Mouse (Mus musculus) right cerebral cortex, postnatal 36 days (tissue): ENCODE measurements around the gene Vat1l.

Source experiments
- DNase-seq, 2 experiments: peaks; one replicate each; pipeline ENCODE4 v3.0.0; 2022; ENCODE audit warnings: low spot score in 2 of 2, mixed read lengths in 1 of 2

Vat1l gene

DNA sequence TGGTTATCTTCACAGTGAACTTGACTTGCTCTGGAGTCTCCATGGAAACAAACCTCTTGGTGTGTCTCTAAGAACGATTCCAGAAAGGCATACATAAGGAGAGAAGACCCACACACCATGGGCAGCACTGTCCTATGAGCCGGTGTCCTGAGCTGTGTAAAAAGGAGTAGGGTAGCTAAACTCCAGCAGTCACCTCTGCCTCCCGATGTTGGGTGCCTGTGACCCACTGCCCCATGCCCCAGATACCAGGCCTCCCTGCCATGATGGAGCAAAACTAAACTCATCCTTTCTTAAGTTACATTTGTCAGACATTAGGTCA lies 90.3 kb downstream of the Vat1l start:
- DNase-seq, result no peak

- DNase-seq, result no peak
Observed at GRCm38 (mm10) chr8:114298253-114298652, 92.8 kb downstream of the Vat1l start.

DNA sequence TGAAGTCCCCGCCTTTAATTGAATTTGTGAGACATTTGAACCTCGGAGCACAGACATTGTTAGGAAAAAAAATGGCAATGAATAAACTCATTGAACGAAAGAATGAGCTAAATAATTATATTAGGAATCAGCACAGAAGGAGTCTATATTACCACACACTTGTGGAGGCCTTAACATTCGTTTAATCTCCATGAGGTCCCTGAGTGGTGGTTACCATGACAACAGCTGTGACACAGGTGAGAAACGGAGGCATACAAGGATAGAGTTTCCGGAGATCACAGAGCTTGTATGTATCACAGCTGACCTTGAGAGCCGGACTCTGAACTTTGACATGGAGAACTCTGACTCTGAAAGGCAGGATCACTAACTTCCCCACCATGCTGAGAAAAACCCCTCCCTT lies 94.7 kb downstream of the Vat1l start:
- no peak for DNase-seq

- DNase-seq, result no peak
Observed at GRCm38 (mm10) chr8:114306296-114306695, 100.9 kb downstream of the Vat1l start.

- DNase-seq, result no peak
Observed at GRCm38 (mm10) chr8:114314669-114315325, 109.4 kb downstream of the Vat1l start.

GRCm38 (mm10) chr8:114318161-114318560 lies 112.7 kb downstream of the Vat1l start:
- no peak for DNase-seq

DNA sequence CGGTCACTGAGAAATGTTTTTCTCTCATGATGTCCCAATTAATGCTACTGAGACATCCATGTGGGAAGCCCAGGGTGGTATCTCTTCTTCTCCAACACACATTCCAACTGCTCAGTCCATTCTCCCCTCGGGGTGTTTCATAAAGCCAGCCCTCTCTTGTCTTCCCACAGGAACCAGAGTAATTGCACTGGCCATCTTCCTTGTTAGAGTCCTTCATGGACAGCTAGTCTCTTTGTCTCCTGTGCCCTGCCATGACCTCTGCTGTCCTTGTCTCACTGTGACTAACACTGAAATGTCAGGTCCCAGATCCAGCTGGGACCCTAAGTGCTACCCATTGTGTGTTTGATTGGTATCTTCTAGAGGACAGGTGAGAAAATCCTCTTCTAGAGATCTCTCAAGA lies 116.7 kb downstream of the Vat1l start:
- DNase-seq, result no peak

GRCm38 (mm10) chr8:114331928-114332327 lies 126.5 kb downstream of the Vat1l start:
- no peak for DNase-seq

DNA sequence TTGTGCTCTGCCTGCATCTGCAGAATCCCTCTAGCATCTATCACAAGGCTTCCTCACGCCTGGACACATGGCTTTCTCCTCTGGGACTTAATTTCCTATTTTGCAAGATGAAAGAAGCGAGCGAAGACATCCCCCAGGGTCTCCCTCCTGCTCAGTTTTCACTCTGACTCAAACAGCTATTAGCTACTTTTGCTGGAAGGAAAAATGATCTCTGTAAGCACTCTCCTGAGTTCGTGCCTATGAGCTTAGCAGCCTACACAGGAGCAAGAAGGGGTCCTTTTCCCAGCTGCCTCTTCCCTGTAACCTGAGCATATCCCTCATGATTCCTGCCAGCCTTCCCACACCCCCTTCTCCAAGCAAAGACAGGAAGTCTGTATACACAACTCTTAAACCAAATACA lies 127.5 kb downstream of the Vat1l start:
- no peak for DNase-seq

GRCm38 (mm10) chr8:114335721-114336120 lies 130.3 kb downstream of the Vat1l start:
- no peak for DNase-seq

GRCm38 (mm10) chr8:114342276-114342675 lies 136.9 kb downstream of the Vat1l start:
- DNase-seq, result no peak

GRCm38 (mm10) chr8:114344789-114345188 lies 139.4 kb downstream of the Vat1l start:
- DNase-seq, result no peak

DNA sequence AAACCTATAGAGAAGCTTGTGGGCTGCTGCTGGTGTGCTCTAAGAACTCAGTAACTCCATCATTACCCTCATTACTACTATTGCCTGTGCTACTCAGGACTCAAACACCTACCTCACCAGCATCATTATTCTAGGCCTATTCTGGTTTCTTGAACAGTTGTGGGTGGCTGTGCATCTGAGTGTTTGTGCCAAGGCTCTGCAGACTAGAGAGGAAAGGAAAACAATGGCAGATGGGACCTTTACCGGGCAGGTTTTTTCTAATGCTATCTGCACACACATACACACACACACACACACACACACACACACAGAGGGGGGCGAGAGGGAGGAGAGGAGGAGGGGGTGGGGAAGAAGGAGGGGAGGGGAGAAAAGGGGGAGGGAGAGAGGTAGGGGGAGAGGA lies 140.6 kb downstream of the Vat1l start:
- DNase-seq, result peak; percentile 4 to 24

- DNase-seq, result peak; percentile 52 to 66
Observed at GRCm38 (mm10) chr8:114351643-114352427, 146.4 kb downstream of the Vat1l start.

DNA sequence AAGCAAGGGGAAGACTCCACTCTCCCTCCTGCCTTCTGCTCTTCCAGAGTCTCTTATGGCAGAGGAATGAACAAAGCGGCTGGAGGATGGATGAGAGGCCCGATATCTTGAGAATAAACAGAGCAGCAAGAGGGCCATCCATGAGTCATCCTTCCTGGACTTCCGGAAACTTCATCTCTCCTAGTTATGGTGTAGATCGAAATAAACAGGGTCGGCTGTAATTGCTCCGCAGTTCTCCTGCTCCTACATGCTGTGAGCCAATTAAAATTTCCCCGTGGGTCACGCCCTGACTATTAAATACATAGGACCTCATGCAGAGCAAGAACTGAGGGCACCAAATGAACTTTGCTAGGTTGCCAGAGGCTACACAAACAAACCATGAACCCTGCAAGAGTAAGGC lies 155.1 kb downstream of the Vat1l start:
- DNase-seq, result no peak

GRCm38 (mm10) chr8:114363167-114363566 lies 157.8 kb downstream of the Vat1l start:
- no peak for DNase-seq

DNA sequence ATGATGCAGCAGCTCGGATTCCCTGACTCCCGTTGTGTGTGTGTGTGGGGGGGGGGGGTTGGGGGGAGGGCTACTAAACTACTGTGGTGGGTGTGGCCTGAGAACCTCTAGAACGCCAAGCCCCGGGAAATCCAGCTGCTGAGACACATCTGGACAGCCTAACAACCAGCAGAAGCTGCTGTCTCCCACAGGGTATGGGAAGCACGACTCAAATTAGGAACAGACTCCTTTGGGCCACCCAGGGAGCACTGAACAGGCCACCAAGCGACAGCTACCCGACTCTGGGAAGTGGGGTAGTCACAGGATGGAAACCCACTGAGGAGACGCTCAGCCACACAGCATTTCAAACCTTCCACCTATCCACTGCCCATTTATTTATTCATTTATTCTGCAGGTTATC lies 158.2 kb downstream of the Vat1l start:
- DNase-seq, result no peak

DNA sequence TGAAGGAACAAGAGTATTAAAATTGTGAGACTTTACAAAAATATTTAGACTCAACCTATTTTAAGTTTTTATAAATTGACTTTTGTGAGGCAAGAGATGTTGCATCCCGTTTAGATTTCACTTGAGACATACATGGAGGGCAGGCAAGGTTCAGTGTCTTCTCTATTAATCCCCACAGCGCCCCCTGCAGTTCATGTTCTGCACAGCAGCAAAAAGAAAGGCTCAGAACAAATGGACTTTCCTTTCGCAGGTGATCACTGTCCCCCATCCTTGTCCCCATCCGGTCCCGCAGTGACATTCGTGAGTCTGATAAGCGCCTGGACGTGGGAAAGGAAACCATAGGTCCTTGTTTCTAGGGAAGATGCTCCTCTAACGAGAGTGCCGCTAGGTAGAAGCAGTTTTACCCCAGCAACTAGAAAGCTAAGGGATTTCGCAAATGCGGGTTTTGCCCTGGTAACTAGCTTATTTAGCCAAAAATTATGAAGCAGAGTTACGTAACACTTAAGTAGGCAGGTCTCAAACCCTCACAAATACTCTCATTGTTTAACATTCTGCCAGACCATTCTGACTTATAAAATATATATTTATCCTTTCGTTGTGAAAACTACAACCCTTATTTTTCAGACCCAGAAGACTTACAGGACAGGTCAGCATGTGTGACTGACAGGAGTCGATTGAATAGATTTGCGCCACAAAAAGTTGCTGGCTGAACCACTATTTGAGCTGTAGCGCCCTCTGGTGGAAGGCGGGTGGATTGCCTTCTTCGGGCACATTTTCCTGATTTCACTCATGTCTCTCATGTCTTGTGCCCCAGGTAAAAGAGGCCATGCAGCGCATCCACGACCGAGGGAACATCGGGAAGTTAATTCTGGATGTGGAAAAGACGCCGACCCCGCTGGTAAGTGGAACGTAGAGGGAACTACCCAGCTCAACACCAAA lies 163.9 kb downstream of the Vat1l start:
- peak; percentile 52 to 68 for DNase-seq

- no peak for DNase-seq
Observed at GRCm38 (mm10) chr8:114374390-114374789, 169.0 kb downstream of the Vat1l start.

DNA sequence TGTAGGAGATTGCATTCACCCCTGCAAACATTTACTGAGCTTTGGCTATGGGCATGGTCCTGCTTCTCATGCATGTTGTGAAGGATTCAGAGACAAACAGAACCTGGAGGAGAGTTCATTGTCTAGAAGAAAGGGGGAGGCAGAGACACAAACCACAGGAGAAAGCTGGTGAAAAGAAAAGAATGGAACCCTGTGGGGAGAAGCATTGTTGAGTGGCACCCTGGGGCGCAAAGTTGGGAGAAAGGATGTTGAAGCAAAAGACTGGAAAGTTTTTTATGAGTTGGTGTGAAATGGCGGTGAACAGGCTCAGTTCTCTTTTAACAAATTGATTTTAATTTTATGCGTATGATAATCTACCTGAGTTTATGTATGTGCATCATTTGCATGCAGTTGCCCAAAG lies 178.8 kb downstream of the Vat1l start:
- no peak for DNase-seq

- no peak for DNase-seq
Observed at GRCm38 (mm10) chr8:114387494-114387893, 182.1 kb downstream of the Vat1l start.

DNA sequence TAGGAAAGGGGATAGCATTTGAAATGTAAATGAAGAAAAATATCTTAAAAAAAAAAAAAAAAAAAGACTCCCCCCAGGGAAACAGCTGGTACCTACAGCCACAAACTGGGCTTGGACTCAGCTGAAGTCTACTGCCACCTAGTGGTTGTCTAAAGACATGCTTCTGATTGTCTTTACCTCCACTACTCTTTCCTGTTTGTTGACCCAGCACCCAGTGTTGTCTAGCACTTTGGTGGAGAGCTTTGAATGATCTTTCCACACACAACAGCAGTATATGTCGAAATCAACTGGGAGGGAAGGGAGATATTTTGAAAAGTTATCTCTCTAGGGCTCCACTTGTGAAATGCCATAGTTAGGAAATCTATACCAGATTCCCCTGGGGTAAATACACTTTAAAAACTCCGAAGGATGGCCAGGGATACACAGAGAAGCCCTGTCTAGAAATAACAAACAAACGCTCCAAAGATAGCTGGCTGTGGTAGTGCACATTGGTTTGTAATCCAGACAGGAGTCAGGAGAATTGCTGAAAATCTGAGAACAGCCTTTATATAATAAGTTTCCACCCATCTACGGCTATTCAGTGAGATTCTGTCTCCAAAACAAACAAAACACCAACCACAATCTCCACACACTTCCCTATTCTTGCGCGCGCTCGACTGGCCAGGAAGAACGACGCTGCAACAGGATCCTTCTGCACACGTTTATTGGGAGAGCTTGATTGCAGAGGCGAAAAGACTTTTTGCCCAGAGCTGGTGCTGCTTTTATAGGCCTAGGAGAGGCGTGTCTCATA lies 185.2 kb downstream of the Vat1l start:
- DNase-seq, result no peak
